Mouse (Mus musculus) bone marrow macrophage, adult 2 months (primary cell): ENCODE measurements around the gene Tmem88.

Experiments used
- CTCF ChIP-seq: IDR thresholded peaks from 2 replicates; pipeline ENCODE4 v1.5.1; 2012; ENCODE audit warnings: low read depth, mild to moderate bottlenecking, low read length, moderate library complexity
- POLR2A ChIP-seq: IDR thresholded peaks from 2 replicates; pipeline ENCODE4 v1.6.1; 2012; ENCODE audit warnings: mild to moderate bottlenecking, low read depth, low read length, borderline replicate concordance

- TF ChIP-seq CTCF: peak; percentile 64
- no peak for TF ChIP-seq POLR2A
Measured at GRCm38 (mm10) chr11:69431829-69432639, 34.0 kb upstream of the Tmem88 start.
